Mouse (Mus musculus) erythroblast, embryonic 14.5 days (primary cell): ENCODE measurements around the gene Gm17324. TPM values are rescaled to one million over a fixed set of nuclear protein-coding genes. Genes with fewer than 3 reads are reported as not detected.

Source experiments
- H3K27me3 ChIP-seq: 2 replicates; pipeline ENCODE4 v1.6.1; 2012; ENCODE audit warnings: inconsistent platforms; ENCODE audit not compliant: control insufficient read depth
- H3K36me3 ChIP-seq: 2 replicates; pipeline ENCODE4 v1.6.1; 2012; ENCODE audit warnings: mild to moderate bottlenecking, inconsistent platforms; ENCODE audit not compliant: control insufficient read depth
- H3K4me1 ChIP-seq: 2 replicates; pipeline ENCODE4 v1.6.1; 2012; ENCODE audit warnings: inconsistent platforms; ENCODE audit not compliant: control insufficient read depth
- H3K4me3 ChIP-seq: replicated peaks from 2 replicates; pipeline ENCODE3; 2012; ENCODE audit warnings: moderate library complexity, mild to moderate bottlenecking, inconsistent platforms
- H3K9me3 ChIP-seq: 2 replicates; pipeline ENCODE4 v1.6.1; 2012; ENCODE audit warnings: low read length, inconsistent platforms, mixed read lengths; ENCODE audit not compliant: control insufficient read depth
- GATA1 ChIP-seq: IDR thresholded peaks from 2 replicates; pipeline ENCODE4 v1.6.1; 2012; ENCODE audit warnings: low read length, inconsistent platforms, mixed read lengths
- TAL1 ChIP-seq: IDR thresholded peaks from 3 replicates; pipeline ENCODE4 v1.6.1; 2012; ENCODE audit warnings: low read length, inconsistent platforms, mixed read lengths
- polyA plus RNA-seq: library from polyadenylated mRNA; stranded (reverse); fragments of >175 nt; gene quantifications from 2 replicates; pipeline ENCODE4 v1.2.3, GENCODE M21; 2012

Gm17324 gene
- polyA plus RNA-seq, 1 experiment = 0.23 TPM

- Histone ChIP-seq H3K4me3 (no peak overlapping the region), H3K36me3 (no peaks in the 10 kb centered on the region), H3K4me1 (no peaks in the 10 kb centered on the region), H3K27me3 (peaks cover 23% of the 10 kb centered on the region), H3K9me3 (no peaks in the 10 kb centered on the region)
- no peak for TF ChIP-seq GATA1
- no peak for TF ChIP-seq TAL1
Observed at GRCm38 (mm10) chr9:78401596-78401995, 47.0 kb downstream of the Gm17324 start.

DNA sequence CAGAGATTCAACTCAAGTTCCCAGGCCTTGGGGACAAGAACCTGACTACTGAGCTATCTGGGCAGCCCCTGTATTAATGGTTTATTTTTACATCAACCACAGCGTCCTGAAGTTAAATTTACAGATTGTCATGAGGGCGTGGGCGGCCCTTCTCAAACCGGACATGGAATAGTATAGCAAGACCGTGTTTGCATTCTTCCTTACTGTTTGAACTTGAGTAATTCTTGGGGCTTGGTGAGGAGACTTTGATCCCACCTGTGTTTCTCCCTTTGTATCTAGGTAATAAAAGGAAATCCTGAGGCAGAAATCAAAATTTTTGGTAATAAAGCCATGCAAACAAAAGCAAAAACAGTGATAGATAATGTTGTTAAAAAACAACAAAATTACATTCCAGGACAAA is 48.0 kb downstream of the Gm17324 start:
- Histone ChIP-seq H3K9me3 (peaks cover 7% of the 10 kb centered on the region), H3K36me3 (no peaks in the 10 kb centered on the region), H3K4me1 (peaks cover 4% of the 10 kb centered on the region; the same call in 1 of the 2 replicates), H3K27me3 (peaks cover 34% of the 10 kb centered on the region), H3K4me3 (no peak overlapping the region)
- TF ChIP-seq TAL1 (no peak), GATA1 (no peak)

Other genes with a start within 250 kb of the Gm17324 start
- gene Gsta1, start 218.1 kb downstream of the Gm17324 start, polyA plus RNA-seq = not detected in 2 replicates
- gene Gm3776, start 191.7 kb downstream of the Gm17324 start, polyA plus RNA-seq = not detected in 2 replicates
- not detected in 2 replicates for gene Gm10639, start 158.9 kb downstream of the Gm17324 start, polyA plus RNA-seq
- not detected in 2 replicates for gene Omt2a, start 134.0 kb downstream of the Gm17324 start, polyA plus RNA-seq
- not detected in 2 replicates for gene Omt2b, start 121.2 kb downstream of the Gm17324 start, polyA plus RNA-seq
- gene Gsta2, start 93.0 kb downstream of the Gm17324 start, polyA plus RNA-seq = not detected in 2 replicates
- gene Dppa5a, start 80.6 kb downstream of the Gm17324 start, polyA plus RNA-seq = not detected in 2 replicates
- not detected in 2 replicates for gene Ooep, start 70.1 kb downstream of the Gm17324 start, polyA plus RNA-seq
- gene Ddx43, start 53.0 kb downstream of the Gm17324 start, polyA plus RNA-seq = not detected in 2 replicates
- 0.05 TPM in 1 of 2 replicates, not detected in the other for gene Cgas, start 5.5 kb downstream of the Gm17324 start, polyA plus RNA-seq
- 0.94 and 1.1 TPM in 2 replicates for gene Mto1, start 578 bp downstream of the Gm17324 start, polyA plus RNA-seq
- gene Eef1a1, start 40.4 kb upstream of the Gm17324 start, polyA plus RNA-seq = 47.9 and 54.8 TPM in 2 replicates
- 0.06 and 0.10 TPM in 2 replicates for gene Slc17a5, start 139.3 kb upstream of the Gm17324 start, polyA plus RNA-seq
- gene Cd109, start 166.8 kb upstream of the Gm17324 start, polyA plus RNA-seq = not detected in 2 replicates